Mouse (Mus musculus) megakaryocyte progenitor cell, adult 5-6 weeks (primary cell): ENCODE data around the gene Sergef. TPM values are rescaled to one million over a fixed set of nuclear protein-coding genes. Genes with fewer than 3 reads are reported as not detected.
A peak's percentile ranks its signal among the peaks of the same experiment; 100 is the strongest.

Experiments
- ATAC-seq: replicated peaks from 2 replicates; pipeline ENCODE4 v1.8.0; 2016; ENCODE audit warnings: mild to moderate bottlenecking, moderate TSS enrichment, inconsistent platforms; ENCODE audit not compliant: poor library complexity
- total RNA-seq, 2 experiments: library from RNA; stranded (forward) in 1 of 2; stranded (reverse) in 1 of 2; fragments of 157-497, 149-512 nt in 1 of 2; fragments of 200-1000 nt in 1 of 2; gene quantifications; 2 replicates each; pipeline versions ENCODE4 v1.2.3 to v1.2.4; 2015 to 2017

Gene Sergef
- total RNA-seq, 2 experiments from 2014 or later, result 6.6 to 8.1 TPM

DNA sequence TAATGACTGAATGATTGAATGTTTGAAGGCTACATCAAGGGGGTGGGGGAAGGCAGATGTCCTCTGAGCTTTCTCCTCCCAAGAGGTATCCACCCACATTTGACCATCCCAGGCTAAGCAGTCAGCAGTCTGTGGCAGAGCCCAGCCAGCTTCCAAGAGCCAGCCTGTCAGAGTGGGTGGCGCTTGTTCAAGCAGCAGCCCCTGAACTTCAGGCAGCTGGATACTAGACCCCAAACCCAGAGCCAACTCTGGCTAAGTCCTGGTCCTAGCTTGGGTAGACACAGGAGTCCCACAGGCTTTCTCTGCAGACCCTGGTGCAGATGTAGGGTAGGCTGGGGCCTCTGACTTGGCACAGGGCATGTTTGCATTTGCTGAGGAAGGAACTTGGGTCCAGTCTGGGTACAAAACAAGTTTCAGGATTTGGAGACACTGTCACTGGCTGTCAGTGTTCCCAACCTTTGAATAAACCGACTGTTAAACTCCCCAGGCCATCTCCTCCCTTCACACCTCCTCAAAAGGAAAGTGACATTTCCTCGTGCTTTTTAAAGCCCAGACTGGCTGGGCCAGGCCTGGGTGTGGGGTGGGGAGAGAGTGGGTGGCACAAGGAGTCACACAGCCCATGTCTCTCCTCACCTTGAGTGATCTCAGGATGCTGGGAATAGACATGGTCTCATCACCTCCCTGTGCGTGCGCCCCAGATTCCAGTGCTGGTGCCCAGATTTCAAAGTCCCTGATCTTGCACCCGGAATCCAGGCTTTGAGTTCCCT, 225.5 kb downstream of the Sergef start:
- ATAC-seq, result no peak

DNA sequence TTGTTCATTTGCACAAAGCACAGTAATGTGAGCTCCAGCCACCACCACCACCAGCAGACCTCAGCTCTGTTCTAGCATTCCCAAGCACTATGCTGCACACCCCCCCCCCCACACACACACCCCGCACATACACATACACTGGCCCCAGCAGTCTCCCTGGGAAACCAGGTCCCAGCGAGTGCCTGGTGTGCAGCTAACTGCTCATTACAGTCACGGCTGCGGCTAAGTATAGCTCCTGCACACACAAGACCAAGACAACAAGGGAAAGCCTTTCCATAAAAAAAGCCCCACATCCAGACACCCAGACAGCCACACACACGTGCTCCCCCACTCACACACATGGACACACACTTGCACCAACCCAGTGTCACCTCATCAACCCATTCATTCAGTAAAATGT, 226.8 kb downstream of the Sergef start:
- ATAC-seq, result no peak

DNA sequence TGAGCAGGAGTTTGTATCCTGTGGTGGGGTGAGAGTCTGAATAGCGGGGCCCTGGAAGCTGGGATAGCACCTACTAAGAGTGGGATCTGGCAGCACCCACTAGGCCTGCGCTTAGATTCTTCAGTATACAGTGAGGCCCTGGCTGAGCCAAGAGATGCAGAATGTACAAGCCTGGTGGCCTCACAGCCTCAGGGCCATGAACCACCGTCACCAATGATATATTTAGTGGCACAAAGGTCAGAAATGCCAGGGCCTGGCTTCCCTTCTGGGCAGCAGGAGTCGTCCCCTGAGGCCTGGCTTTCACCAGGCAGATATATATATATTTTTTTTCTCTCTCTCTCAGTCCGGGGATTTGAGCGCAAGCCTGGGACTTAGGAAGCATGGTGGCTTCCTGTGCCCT, 228.9 kb downstream of the Sergef start:
- no peak for ATAC-seq

DNA sequence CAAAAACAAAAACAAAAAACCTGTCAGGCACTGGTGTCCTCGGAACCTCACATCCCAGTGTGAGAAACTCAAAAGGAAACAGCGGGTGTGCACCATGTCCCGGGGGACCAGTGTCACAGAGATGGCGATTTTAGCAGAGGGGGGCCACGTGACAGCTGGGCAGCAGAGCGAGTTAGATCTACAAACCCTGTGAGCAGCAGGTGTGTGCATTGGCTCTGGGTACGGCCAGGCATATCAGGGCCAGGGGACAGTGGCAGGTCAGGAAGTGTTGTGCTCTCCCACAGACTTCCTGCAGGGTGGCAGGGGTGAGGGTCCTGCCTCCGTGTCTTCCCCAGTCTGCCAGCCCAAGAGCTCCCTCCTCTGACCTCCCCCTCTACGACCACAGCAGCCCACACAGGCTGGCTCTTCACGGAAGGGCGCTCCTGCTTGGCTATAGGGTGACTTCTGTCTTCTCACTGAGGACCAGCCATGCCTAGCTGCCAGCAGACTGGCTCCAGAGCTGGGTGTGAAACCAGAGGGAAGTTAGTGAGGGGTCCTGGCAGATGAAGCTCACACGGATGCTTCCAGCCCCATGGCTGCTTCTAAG, 230.3 kb downstream of the Sergef start:
- no peak for ATAC-seq

DNA sequence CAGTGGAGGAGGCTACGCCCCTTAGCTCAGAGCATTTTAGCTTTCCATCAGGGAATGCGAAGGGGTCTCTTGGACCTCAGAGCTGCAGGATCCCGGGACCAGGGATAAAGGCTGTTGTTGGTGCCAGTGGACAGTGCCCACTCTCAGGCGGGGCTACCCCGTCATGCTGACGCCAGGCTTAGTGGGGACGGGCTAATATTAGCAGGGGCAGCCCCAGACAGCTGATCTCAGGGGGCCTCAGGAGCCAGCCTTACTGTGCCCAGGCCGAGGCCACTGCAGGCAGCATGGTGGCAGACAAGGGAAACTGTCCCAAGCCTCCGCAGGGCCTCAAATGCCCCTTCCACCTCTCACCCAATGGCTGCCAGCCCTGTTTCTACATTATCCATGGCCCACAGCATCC, 231.0 kb downstream of the Sergef start:
- ATAC-seq, result no peak

DNA sequence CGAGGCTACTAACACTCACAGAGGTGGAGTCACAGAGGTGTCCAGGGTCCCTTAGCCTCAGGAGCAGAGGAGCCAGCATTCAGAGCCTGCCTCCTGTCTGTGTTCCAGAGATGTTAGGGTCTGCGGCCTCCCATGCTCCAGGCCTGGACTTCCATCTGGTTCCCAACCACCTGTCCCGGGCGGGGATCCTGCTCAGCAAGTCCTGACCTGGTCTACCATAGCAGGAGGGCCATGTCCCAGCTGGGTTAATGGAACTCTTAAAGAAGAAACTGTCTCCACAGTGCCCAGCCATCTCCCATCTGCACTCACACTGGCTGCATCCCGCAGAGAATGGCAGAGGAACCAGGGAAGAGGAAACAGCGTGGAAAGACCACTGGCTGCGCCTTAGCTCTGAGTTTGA, 234.9 kb downstream of the Sergef start:
- no peak for ATAC-seq

DNA sequence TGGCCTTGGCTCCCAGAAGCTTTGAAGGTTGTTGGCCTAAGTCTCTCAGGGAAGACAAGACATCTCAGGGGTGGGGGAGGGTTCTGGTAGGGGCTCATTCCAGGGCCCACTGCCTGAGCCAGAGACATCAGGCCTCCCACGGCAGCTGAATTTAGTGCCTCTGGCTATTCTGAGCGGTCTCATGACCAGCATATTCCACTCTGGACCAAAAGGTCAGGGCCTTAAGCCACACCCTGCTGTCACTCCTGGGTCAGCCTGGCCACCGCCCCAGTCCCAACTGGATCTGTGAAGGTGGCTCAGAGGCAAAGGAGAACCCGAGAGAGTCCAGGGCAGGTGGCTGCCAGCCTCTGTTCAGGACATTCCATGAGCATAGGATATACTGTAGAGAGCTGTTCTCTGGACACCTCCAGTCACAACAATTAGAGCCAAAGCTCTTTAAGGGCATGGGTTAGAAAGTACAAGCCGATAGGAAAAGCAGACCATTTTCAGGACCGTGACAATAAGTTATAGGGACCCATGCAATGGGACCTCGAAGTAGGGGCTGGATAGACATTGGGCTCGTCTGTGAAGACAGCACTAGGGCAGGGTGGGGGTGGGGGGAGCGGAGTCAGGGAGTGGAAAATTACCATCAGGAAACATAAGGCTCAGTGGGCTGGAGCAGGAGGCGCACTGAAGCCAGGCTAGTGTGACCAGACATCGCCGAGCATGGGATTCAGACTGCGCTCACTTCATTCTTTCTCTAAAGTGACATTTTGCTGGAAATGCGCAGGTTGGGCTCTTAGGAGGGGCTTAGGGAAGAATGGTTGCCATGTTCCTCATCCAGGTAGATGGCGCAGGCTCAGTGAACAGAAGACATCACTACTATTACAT, 235.8 kb downstream of the Sergef start:
- no peak for ATAC-seq

DNA sequence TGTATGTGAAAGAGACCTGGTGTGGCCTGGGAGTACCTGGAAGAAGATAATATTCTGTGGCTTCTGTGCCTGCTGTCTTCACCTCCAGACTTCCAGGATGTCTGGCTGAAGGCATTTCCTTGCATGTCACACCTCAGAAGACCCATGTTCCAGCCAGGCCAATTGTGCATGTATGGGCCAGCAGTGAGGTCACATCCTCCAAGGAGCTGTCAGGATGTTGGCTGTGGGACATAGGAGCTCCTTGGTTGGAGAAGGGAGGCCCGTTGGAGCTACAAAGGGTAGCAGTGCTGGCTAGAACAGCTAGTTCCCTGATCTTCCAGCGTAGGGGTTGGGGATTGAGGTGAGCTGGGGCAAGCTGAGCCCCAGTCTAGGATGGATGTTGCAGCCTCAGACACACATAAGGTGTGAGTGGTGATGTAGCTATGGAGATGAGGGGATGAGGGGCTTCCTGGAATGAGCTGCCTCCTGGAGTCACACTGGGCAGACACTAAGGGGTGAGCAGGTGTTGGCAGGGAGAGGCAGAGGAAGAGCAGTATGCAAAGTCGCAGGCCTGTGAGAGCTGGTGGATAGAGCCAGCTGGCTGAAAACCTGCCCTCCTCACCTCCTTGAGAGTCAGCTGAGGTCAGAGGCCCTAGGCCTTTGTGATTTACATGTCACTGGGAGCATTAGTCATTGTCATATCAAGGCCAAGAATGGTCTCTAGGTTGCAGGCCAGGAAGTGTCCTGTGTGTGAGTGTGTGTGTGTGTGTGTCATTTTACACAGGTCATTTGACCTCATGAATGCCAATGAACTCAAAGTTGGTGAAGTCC, 238.0 kb downstream of the Sergef start:
- no peak for ATAC-seq

DNA sequence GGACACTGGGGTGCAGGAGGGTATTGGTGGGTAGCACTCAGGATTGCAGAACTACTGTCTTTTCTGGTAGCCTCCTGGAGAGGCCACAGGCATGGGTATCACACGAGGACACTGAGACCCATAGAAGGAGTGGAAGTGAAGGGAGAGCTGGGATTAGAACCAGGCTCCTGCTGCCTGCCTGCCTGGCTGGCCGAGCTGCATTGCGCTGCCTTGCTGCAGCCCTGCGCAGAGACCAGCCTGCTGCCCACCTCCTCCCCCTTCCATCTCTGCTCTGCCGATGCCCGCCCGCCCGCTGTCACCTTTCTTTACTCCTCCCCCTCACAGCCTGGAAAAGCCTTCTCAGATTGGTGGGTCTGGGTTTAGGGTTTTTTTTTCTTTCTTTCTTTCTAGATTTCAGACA, 239.3 kb downstream of the Sergef start:
- no peak for ATAC-seq

DNA sequence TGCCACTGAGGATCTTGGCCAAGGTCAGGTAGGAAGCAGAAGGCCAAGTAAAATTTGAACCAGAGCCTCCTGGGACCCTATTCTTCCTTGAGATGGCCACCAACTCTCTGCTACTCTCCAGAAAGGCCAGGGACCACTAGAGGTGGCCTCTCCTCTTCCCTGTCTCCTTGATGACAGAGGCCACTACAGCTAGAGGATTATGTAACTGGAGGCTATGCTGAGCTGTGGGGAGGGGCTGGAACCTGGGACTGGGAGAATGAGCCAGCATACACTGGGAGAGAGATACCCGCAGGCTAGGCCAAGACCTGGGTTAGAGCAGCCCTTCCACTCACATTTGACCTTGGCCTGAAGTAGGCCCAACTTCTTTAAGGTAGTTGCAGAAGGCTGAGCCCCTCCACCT, 239.9 kb downstream of the Sergef start:
- ATAC-seq, result no peak

DNA sequence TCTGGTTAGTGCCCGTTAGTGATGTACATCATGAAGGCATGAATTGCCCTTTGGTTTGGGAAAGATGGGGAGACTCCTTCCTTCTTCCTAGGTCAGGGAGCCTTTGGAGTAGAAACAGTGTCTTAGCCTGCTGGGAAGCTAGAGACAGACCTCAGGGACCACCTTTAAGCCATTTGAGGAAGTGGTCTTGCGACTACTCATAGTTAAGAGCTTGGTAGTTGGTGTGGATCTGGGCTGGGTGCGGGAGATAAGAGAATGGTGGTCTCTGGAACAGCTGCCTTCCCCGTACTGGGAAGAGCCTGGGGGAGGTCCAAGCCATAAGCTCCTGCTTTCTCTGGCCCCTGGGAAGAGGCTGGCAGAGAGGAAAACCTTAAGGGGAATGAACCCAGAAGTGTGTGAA, 241.0 kb downstream of the Sergef start:
- ATAC-seq, result no peak

DNA sequence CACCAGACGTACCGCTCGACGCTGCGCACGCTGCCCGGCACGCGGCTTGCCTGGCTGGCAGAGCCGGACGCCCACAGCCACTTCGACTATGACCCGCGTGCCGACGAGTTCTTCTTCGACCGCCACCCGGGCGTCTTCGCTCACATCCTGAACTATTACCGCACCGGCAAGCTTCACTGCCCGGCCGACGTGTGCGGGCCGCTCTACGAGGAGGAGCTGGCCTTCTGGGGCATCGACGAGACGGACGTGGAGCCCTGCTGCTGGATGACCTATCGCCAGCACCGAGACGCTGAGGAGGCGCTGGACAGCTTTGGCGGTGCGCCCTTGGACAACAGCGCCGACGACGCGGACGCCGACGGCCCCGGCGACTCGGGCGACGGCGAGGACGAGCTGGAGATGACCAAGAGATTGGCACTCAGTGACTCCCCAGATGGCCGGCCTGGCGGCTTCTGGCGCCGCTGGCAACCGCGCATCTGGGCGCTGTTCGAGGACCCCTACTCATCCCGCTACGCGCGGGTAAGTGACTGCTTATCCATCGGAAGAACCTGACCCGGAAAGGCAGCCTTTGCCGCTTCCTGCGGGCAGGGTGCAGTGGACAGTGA, 241.8 kb downstream of the Sergef start:
- no peak for ATAC-seq

DNA sequence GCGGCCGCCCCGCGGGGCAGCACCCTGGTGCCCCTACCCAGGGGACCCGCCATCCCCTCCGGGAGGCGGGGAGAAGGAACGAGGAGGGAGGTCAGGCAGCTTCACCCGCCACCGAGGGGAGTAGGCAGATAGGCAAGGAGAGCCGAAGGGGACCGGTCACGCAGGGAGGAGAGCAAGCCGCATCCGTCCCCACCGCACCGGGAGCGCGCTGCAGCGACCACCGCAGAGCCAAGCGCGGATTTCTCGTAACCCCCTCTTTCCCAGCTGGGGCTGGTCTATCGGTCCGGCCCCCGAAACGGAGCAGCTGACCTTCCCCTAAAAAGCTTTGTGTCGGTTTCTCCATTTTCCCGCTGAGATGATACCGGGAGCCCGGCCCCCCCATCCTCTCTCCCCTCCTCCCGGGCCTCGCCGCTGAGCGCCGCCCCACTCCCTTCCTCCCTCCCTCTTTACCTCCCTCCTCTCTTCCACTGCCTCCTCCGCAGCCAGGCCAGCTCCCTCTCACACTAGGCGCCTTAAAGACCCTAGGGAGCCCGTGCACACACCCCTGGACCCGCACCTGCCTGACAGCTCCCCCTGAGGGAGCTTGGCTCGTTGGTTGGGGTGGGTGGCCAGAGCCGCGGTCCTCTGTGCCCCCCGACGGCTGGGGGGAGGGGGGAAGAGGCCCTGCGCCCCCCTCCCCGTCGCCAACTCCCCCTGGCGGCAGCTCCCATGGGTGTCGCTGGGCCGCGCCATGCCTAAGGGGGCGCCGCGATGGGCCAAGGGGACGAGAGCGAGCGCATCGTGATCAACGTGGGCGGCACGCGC, 242.5 kb downstream of the Sergef start:
- ATAC-seq, result no peak

DNA sequence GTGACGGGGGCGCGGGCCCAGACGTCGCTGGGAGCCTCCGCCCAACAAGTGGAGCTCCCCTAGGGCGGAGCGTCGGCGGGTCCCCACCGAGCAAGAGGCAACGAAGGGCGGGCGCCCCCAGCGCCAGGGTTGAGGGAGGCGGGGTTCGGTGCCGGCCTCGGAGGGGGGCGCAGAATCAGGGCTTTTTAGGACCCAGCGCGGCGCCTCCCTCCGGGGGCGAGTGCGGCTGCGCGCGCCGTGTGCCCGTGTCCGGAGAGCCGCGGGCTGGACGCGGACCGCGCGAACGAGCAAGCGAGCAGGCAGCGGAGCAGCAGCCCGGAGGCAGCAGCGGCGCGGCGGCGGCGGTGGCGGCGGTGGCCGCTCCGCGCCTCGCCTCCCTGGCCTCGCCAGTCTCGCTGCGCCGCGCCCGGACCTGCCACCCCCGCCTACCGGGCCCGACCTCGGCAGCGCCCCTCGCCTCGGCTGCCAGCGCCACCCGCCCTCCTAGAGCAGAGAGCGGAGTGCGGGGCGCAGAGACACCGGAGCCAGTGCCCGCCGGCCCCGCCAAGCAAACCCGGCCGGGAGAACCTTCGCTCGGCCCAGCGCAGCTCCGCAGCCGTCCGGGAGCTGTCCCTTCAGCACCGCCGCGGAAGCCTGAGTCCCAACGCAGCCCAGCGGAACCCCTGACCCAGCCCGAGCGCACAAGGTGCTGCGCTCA, 243.2 kb downstream of the Sergef start, which contains the start of gene Kcnc1:
TSS of gene Kcnc1 (plus strand) at position 267 of the 697 bp plus-strand sequence.
- ATAC-seq, result peak; percentile 79

DNA sequence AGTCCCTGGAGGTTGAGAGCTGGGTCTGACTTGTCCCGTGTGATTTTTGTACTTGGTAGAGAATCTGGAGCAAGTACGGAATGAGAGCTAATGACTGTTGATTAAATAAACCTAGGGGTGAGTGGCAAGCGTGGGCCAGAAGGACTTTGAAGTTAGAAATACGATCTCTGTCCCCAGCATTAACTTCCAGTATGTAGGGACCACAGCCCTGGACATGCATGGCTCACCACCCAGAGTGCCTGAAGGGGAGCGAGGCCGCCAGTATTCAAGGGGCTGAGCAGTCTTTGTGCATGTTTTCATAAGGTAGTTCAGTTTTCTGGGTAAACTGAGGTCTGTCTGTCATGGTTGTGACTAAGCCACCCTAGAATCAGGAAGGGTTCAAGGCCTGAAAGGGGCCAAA, 244.0 kb downstream of the Sergef start:
- ATAC-seq, result no peak

DNA sequence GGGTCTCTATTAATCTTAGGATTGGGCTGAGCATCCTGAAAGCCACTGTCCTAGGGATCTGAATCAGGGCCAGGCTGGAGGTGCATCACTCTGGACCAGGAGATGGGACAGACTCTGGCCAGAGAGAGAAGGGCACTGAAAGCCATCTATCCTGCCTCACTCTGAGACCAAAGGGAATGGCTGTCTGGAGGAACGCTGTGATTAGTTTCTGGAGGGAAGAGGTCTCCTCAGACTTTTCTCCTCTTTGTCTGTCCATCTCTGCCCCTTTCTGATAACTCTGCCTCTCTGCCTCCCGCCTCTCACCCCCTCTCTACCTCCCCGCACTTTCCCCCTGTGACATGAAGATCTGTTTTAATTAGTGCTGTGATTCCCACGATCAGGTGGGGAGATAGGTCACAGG, 244.7 kb downstream of the Sergef start:
- ATAC-seq, result no peak

DNA sequence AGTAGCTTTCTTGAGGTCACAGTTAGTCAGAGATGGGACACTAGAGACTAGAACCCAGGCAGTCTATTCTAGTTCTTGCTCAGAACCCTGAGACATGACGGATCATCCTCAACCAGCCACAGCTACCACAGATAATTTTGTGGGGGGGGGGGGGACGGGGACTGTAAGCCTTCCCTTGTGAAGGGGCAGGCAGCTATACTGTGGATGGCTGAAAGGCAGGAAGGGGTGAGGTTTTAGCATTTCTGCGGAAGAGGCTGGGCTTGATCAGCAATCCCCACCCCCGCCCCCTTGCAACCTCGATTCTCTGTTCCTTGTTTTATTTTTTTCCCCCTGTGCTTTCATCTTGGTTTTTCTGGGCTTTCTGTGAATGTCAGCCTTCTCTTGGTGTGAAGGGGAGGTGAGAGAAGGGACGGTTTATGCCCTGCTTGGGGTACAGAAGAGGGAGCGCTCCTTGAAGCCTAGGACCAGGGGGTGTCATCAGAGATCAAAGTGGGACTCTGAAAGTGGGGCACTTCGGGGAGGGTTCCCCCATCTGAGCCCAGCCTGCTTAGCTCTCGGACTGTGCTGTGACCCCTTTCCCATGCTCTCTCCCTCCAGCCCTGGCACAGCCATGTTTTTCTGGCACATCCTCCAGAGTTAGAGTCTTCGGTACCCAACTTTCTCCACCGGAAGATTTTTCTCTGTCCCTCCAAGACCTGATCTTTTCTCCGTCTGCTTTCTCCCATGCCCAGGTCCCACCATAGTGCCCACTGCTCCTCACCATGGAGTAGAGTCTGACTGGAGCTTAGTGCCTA, 245.7 kb downstream of the Sergef start:
- no peak for ATAC-seq
